Mouse (Mus musculus): Measurements from ENCODE around the gene Relch.
A peak's percentile ranks its signal among the peaks of the same experiment; 100 is the strongest.

DNA sequence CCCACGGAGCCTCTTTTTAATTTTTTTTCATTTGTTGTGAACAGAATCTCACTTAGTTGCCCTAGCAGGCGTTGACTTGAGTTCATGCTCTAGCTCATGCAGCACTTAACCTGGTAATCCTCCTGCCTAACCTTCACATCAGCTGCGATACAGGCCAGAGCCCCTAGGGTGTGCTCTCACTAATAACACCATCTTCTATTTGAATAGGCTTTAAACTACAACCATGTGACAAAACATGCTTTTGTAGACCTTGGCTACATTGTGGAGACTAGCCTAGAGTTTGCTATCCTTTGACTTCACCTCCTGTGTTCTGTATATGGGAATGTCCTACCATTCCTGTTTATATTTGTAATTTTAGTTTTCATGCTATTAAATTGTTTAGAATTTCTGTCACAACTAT lies 71.7 kb downstream of the Relch start:
- TF ChIP-seq CTCF (IDR thresholded peaks at IDR 0.05): peak; percentile 54
- TF ChIP-seq EP300 (IDR thresholded peaks at IDR 0.05): no peak
